Mouse (Mus musculus) hindbrain, postnatal 0 days (tissue): ENCODE measurements around the gene Msmp. TPM values are rescaled to one million over a fixed set of nuclear protein-coding genes. Genes with fewer than 3 reads are reported as not detected.

Source experiments
- ATAC-seq: fragments of 200-750 bp; cut with Nextera tagmentation; 2 replicates; pipeline ENCODE4 v1.8.0; 2017; ENCODE audit warnings: mild to moderate bottlenecking, moderate TSS enrichment, moderate library complexity
- DNase-seq: peaks from one replicate; pipeline ENCODE4 v3.0.0-alpha.2; 2015; ENCODE audit warnings: low spot score
- H3K27ac ChIP-seq: fragments of 300-500 bp; sonication (generic); 2 replicates; pipeline ENCODE4 v1.5.1; 2014; ENCODE audit warnings: mild to moderate bottlenecking
- H3K27me3 ChIP-seq: fragments of 300-500 bp; sonication (generic); 2 replicates; pipeline ENCODE4 v1.6.1; 2014; ENCODE audit warnings: low read length, mixed read lengths; ENCODE audit not compliant: insufficient read depth
- H3K36me3 ChIP-seq: fragments of 300-500 bp; sonication (generic); 2 replicates; pipeline ENCODE4 v1.6.1; 2014; ENCODE audit warnings: low read length, mixed read lengths; ENCODE audit not compliant: insufficient read depth
- H3K4me1 ChIP-seq: fragments of 300-500 bp; sonication (generic); 2 replicates; pipeline ENCODE4 v1.6.1; 2014; ENCODE audit warnings: antibody characterized with exemption, low read length, mixed read lengths; ENCODE audit not compliant: insufficient read depth
- H3K4me2 ChIP-seq: fragments of 300-500 bp; sonication (generic); 2 replicates; pipeline ENCODE4 v1.6.1; 2014; ENCODE audit warnings: low read depth, mild to moderate bottlenecking, low read length, moderate library complexity, mixed read lengths
- H3K4me3 ChIP-seq: fragments of 300-500 bp; sonication (generic); 2 replicates; pipeline ENCODE4 v1.5.1; 2014; ENCODE audit warnings: low read length
- H3K9ac ChIP-seq: fragments of 300-500 bp; sonication (generic); replicated peaks from 2 replicates; pipeline ENCODE4 v1.6.1; 2014; ENCODE audit warnings: mild to moderate bottlenecking, low read length, moderate library complexity, mixed read lengths
- H3K9me3 ChIP-seq: fragments of 300-500 bp; sonication (generic); 2 replicates; pipeline ENCODE4 v1.6.1; 2016; ENCODE audit warnings: low read length, mixed read lengths
- CTCF ChIP-seq: IDR thresholded peaks from 2 replicates; pipeline ENCODE4 v1.5.1; 2016; ENCODE audit warnings: antibody characterized with exemption, control low read depth, low read depth
- WGBS: fragments of 180-500 bp; shearing (Covaris S2); extraction: QIAGEN DNeasy Blood & Tissue Kit; methylation state at CpG from one replicate; pipeline ENCODE4 v1.1.7; 2014; 5-methylcytosine and 5-hydroxymethylcytosine counted together
- polyA plus RNA-seq: library from polyadenylated mRNA; unstranded; fragments of >200 nt; fragmentation: Nextera tagmentation; extraction: Ambion mirVana; gene quantifications from 2 replicates; pipeline ENCODE4 v1.2.1, GENCODE M21; 2015
- total RNA-seq: library from RNA; depleted of rRNA; stranded (reverse); fragments of >200 nt; gene quantifications from 2 replicates; pipeline ENCODE4 v1.2.3, GENCODE M21; 2014

Msmp gene
- total and polyA plus RNA-seq, 2 experiments from 2014 or later, result 1.2 TPM; not detected in 1

GRCm38 (mm10) chr4:43577237-43577881 is 6.9 kb downstream of the Msmp start:
- no peaks in the 10 kb centered on the region for H3K9me3 ChIP-seq
- WGBS, result 47% methylated on average over 8 of the region's 8 CpGs
- ATAC-seq (no peak), DNase-seq (no peak)
- no peak overlapping the region for H3K27ac ChIP-seq
- peak overlapping the region; percentile 71 for H3K9ac ChIP-seq
- peak overlapping the region; percentile 82 for H3K4me2 ChIP-seq
- H3K4me3 ChIP-seq, result peak overlapping the region; percentile 60
- no peak for TF ChIP-seq CTCF
- H3K36me3 ChIP-seq, result peaks cover 43% of the 10 kb centered on the region
- peaks cover 11% of the 10 kb centered on the region for H3K4me1 ChIP-seq
- no peaks in the 10 kb centered on the region for H3K27me3 ChIP-seq

- no peak for ATAC-seq
- WGBS, result 38% methylated on average over 2 of the region's 2 CpGs
- peaks cover 11% of the 10 kb centered on the region for H3K4me1 ChIP-seq
- H3K9ac ChIP-seq, result no peak overlapping the region
- H3K27me3 ChIP-seq, result no peaks in the 10 kb centered on the region
- H3K4me3 ChIP-seq, result no peak overlapping the region
- DNase-seq, result no peak
- no peak overlapping the region for H3K27ac ChIP-seq
- H3K36me3 ChIP-seq, result peaks cover 44% of the 10 kb centered on the region
- peak overlapping the region; percentile 82 for H3K4me2 ChIP-seq
- TF ChIP-seq CTCF, result no peak
- no peaks in the 10 kb centered on the region for H3K9me3 ChIP-seq
These were observed 8.9 kb downstream of the Msmp start for GRCm38 (mm10) chr4:43575356-43575755.

- no peak for DNase-seq
- peaks cover 61% of the 10 kb centered on the region for H3K36me3 ChIP-seq
- 90% methylated on average over 4 of the region's 4 CpGs for WGBS
- no peak for TF ChIP-seq CTCF
- H3K9me3 ChIP-seq, result no peaks in the 10 kb centered on the region
- H3K27ac ChIP-seq, result no peak overlapping the region
- ATAC-seq, result no peak
- no peak overlapping the region for H3K4me2 ChIP-seq
- no peak overlapping the region for H3K4me3 ChIP-seq
- no peak overlapping the region for H3K9ac ChIP-seq
- peaks cover 6% of the 10 kb centered on the region for H3K4me1 ChIP-seq
- H3K27me3 ChIP-seq, result no peaks in the 10 kb centered on the region
These were observed 10.7 kb downstream of the Msmp start for GRCm38 (mm10) chr4:43573561-43573960.

- no peak for ATAC-seq
- H3K4me1 ChIP-seq, result peaks cover under 1% of the 10 kb centered on the region; the same call in 1 of the 2 replicates
- H3K4me3 ChIP-seq, result no peak overlapping the region
- no peaks in the 10 kb centered on the region for H3K9me3 ChIP-seq
- H3K9ac ChIP-seq, result no peak overlapping the region
- TF ChIP-seq CTCF, result no peak
- peaks cover 82% of the 10 kb centered on the region for H3K36me3 ChIP-seq
- no peak for DNase-seq
- no peaks in the 10 kb centered on the region for H3K27me3 ChIP-seq
- WGBS, result 88% methylated on average over 6 of the region's 6 CpGs
- H3K4me2 ChIP-seq, result no peak overlapping the region
- no peak overlapping the region for H3K27ac ChIP-seq
These were observed 12.8 kb downstream of the Msmp start for GRCm38 (mm10) chr4:43571395-43572045.

- no peaks in the 10 kb centered on the region for H3K9me3 ChIP-seq
- H3K27ac ChIP-seq, result no peak overlapping the region
- no peak for DNase-seq
- peaks cover 73% of the 10 kb centered on the region for H3K36me3 ChIP-seq
- no peak overlapping the region for H3K9ac ChIP-seq
- H3K4me3 ChIP-seq, result no peak overlapping the region
- 90% methylated on average over 9 of the region's 9 CpGs for WGBS
- no peak overlapping the region for H3K4me2 ChIP-seq
- TF ChIP-seq CTCF, result no peak
- no peaks in the 10 kb centered on the region for H3K27me3 ChIP-seq
- peaks cover 6% of the 10 kb centered on the region for H3K4me1 ChIP-seq
- no peak for ATAC-seq
These were observed 17.2 kb downstream of the Msmp start for GRCm38 (mm10) chr4:43567140-43567539.

GRCm38 (mm10) chr4:43564231-43564630 is 20.1 kb downstream of the Msmp start:
- Histone ChIP-seq H3K9me3 (no peaks in the 10 kb centered on the region), H3K4me1 (peaks cover 18% of the 10 kb centered on the region), H3K36me3 (peaks cover 44% of the 10 kb centered on the region), H3K4me3 (no peak overlapping the region), H3K4me2 (no peak overlapping the region), H3K27ac (no peak overlapping the region), H3K27me3 (no peaks in the 10 kb centered on the region), H3K9ac (0 out of 2 replicates have a peak overlapping the region, but pooled peaks have one; percentile 91)
- WGBS, result 39% methylated on average over 2 of the region's 2 CpGs
- ATAC-seq (no peak), DNase-seq (peak; percentile 31)
- TF ChIP-seq CTCF, result no peak

GRCm38 (mm10) chr4:43563601-43563875 is 20.8 kb downstream of the Msmp start:
- H3K4me2 ChIP-seq, result peak overlapping the region; percentile 64
- no peaks in the 10 kb centered on the region for H3K27me3 ChIP-seq
- TF ChIP-seq CTCF, result no peak
- no peaks in the 10 kb centered on the region for H3K9me3 ChIP-seq
- DNase-seq, result no peak
- H3K4me1 ChIP-seq, result peaks cover 18% of the 10 kb centered on the region
- peak overlapping the region; percentile 91 for H3K9ac ChIP-seq
- ATAC-seq, result no peak
- peak overlapping the region; percentile 95; the same call in 1 of the 2 replicates for H3K27ac ChIP-seq
- WGBS, result 88% methylated on average over 4 of the region's 4 CpGs
- H3K4me3 ChIP-seq, result peak overlapping the region; percentile 85
- H3K36me3 ChIP-seq, result peaks cover 39% of the 10 kb centered on the region
